Mouse (Mus musculus) thymus, postnatal 36 days (tissue): Measurements from ENCODE around the gene Fry.

Experiments used
- DNase-seq, 2 experiments: peaks; one replicate each; pipeline ENCODE4 v3.0.0; 2022; ENCODE audit warnings: mixed read lengths in 2 of 2

Fry gene

GRCm38 (mm10) chr5:150408979-150409378, 290.5 kb downstream of the Fry start:
- DNase-seq: no peak

- DNase-seq: no peak
Observed at GRCm38 (mm10) chr5:150409451-150410045, 291.1 kb downstream of the Fry start.

- DNase-seq: no peak
Observed at GRCm38 (mm10) chr5:150412750-150413450, 294.5 kb downstream of the Fry start.

- no peak for DNase-seq
Observed at GRCm38 (mm10) chr5:150414823-150415222, 296.4 kb downstream of the Fry start.

- DNase-seq: no peak
Observed at GRCm38 (mm10) chr5:150417223-150417622, 298.8 kb downstream of the Fry start.

- DNase-seq: no peak
Observed at GRCm38 (mm10) chr5:150418035-150418434, 299.6 kb downstream of the Fry start.

GRCm38 (mm10) chr5:150425038-150425437, 306.6 kb downstream of the Fry start:
- no peak for DNase-seq

- peak in 1 of 2 experiments; percentile 28 for DNase-seq
Observed at GRCm38 (mm10) chr5:150426595-150426994, 308.1 kb downstream of the Fry start.

- peak; percentile 23 to 39 for DNase-seq
Observed at GRCm38 (mm10) chr5:150431286-150431685, 312.8 kb downstream of the Fry start.

- no peak for DNase-seq
Observed at GRCm38 (mm10) chr5:150432960-150433359, 314.5 kb downstream of the Fry start.

GRCm38 (mm10) chr5:150436629-150437389, 318.4 kb downstream of the Fry start:
- no peak for DNase-seq

GRCm38 (mm10) chr5:150441690-150442089, 323.2 kb downstream of the Fry start:
- DNase-seq: peak in 1 of 2 experiments; percentile 17

- no peak for DNase-seq
Observed at GRCm38 (mm10) chr5:150451281-150452003, 333.0 kb downstream of the Fry start.

- no peak for DNase-seq
Observed at GRCm38 (mm10) chr5:150452004-150452626, 333.7 kb downstream of the Fry start.

GRCm38 (mm10) chr5:150452671-150453070, 334.2 kb downstream of the Fry start:
- no peak for DNase-seq

GRCm38 (mm10) chr5:150453490-150453889, 335.0 kb downstream of the Fry start:
- DNase-seq: no peak

- no peak for DNase-seq
Observed at GRCm38 (mm10) chr5:150457165-150457903, 338.9 kb downstream of the Fry start.

GRCm38 (mm10) chr5:150457904-150458739, 339.7 kb downstream of the Fry start:
- DNase-seq: no peak

GRCm38 (mm10) chr5:150459801-150460200, 341.4 kb downstream of the Fry start:
- DNase-seq: no peak

- no peak for DNase-seq
Observed at GRCm38 (mm10) chr5:150464721-150465120, 346.3 kb downstream of the Fry start.

- DNase-seq: no peak
Observed at GRCm38 (mm10) chr5:150465218-150465617, 346.8 kb downstream of the Fry start.
